Mouse (Mus musculus) kidney, adult 11 months (tissue): ENCODE results near the gene Taok1.
"Not testable (repeated sequence)": the region's sequence is repeated elsewhere in the genome, so short reads cannot be mapped to it uniquely, and the experiment has no call there.

Experiments
- DNase-seq: peaks from one replicate; pipeline ENCODE4 v3.0.0; 2022

Gene Taok1

DNA sequence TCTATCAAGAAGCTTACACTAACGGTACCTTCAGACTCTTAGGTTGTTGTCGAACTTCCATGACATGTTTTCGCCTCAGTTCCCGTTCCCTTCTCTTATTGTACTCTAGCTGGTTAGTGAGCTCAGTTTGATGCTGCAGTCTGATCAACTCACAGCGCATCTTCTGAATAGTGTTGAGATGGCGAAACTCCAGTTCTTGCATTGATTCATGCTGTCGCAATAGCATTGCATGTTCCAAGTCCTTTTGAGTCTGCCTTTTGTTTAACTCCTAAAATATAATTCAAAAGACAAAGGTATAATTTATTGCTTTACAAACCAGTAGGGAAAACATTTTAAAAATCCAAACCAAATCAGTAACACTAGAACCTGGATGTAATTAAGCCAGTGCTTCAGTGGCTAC lies 62.4 kb downstream of the Taok1 start:
- no peak for DNase-seq

DNA sequence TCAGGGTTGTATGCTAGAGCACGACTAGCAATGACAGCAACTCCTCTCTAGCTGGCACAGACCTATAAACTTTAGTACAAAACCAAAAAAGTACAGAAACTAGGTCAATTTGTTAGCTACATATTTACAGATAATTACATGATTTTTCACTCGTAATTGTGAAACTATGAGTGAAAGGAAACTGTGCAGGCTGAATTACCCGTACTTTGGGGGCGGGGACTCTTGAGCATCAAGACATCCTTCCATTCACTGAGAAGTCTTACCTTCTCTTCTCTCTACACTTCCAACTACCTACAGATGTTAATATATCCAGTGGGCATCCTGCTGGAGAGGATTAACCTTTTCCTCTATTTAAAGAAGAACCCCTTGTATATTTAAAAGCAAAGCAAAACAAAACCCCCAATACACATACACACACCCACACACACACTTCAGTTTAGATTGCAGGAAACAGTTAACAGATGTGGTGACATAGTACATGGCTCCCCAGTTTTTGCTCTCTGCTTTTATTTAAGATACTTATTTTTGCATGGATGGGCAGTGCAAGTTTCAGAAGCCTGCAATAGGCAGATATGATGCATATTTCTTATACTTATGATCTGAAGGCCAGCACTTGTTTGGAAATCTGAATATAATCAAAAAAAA lies 75.3 kb downstream of the Taok1 start:
- no peak for DNase-seq

DNA sequence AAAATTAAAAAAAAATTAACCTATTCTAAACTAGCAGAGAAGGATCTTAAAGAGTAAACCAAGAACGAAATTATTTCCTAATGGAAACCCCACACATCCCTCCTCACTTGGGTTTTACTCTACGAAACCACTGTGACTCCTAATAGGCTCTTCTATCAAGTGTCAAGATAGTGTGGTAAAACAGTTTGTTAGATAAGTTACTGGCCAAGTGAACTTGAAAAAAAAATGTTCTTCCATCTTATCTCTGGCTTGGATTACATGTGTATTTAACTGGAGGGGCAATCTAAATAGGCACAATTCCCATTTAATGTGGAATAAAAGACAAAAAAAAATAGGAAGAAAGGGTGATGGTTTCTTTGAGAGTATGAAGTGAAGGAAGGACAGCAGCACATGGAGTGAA lies 76.8 kb downstream of the Taok1 start:
- no peak for DNase-seq

DNA sequence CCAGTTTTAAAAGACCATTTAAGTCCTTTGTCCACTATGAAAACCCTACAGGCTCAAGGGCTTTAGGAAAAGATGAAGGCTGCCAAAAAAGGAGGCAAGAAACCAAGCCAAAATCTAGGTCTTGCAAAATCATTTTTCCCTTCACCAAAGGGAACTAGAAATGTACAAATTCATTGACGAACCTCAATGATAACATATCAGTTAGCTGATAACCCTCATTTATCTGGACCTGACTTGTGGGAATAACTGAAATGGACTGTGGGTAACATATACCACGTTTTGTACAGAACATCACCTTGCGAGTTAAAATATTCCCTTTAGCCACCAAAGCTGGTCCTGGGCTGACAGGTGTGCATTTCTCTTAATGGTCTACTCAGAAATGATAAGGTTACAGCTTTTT lies 78.0 kb downstream of the Taok1 start:
- no peak for DNase-seq

DNA sequence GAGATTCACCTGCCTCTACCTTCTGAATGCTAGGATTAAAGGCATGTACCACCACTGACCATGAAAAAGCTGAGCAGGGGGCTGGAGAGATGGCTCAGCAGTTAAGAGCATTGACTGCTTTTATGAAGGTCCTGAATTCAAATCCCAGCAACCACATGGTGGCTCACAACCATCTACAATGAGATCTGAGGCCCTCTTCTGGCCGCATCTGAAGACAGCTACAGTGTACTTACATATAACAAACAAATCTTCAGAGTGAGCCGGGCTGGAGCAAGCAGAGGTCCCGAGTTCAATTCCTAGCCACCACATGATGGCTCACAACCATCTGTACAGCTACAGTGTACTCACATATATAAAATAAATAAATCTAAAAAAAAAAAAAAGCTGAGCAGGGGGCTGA lies 79.2 kb downstream of the Taok1 start:
- not testable (repeated sequence) for DNase-seq

DNA sequence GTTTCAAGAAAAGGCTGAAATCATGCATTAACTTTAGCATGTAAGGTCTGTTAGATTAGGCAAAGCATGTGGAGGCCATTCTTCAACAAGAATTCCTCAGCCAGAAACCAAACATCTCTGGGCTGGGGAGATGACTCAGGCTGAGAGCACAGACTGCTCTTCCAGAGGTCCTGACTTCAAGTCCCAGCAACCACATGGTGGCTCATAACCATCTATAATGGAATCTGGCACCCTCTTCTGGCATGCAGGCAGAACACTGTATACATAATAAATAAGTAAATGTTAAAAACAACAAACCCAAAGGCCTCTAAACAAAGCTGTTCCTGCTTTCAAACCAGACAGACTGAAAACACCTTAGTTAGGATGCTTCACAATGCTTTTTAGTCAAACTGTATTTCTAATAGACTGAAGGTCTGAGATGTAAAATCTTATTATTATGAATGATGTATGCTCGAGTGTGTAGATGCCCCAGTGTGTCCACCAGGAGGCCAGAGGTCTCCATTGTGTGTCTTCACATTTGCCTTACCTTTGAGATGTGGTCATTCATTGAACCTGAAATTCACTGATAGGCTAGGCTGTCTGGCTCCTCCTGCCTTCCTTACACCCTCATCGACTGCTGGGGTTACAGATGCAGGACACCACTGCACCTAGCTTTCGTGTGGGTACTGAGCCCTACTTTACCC lies 81.7 kb downstream of the Taok1 start:
- no peak for DNase-seq

DNA sequence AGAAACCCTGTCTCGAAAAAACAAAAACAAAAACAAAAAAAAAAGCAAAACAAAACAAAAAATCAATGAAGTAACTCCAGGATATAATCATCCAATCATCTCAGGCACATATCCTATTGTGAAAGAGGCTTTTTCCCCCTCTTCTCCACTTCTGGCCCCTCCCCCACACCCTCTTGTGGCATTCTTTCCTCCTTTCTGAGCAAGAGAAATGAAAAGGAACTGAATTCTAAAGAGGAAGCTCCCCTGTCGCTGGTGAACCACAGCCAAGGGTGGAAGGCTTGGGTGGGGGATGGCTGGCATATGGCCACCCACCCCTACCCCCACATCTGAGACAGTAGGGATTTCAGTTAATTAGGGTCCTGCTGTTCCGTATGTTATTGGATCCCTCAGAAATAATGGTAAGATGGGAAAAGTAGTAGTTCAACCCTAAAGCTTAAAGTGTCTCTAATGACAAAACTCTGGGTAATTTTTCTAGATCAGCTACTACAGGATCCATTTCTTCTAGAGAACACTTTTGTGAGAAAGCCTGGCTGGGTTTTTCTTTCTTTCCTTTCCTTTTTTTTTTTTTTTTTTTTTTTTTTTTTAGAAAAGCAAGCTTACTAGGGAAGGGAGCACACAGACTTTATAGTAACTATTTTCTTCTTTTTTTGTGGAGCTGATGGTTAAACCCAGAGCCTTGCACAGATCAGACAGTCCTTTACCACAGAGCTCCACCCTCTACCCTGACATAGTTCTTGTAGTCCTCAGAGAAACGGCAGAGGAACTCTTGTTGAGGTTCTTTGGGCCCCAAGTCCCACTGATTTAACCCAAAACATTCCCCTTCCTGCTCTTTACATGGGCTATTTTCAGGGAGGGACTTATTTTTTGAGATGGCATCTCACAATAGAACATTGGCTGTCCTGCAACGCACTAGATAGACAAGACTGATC lies 86.8 kb downstream of the Taok1 start:
- DNase-seq, result no peak

DNA sequence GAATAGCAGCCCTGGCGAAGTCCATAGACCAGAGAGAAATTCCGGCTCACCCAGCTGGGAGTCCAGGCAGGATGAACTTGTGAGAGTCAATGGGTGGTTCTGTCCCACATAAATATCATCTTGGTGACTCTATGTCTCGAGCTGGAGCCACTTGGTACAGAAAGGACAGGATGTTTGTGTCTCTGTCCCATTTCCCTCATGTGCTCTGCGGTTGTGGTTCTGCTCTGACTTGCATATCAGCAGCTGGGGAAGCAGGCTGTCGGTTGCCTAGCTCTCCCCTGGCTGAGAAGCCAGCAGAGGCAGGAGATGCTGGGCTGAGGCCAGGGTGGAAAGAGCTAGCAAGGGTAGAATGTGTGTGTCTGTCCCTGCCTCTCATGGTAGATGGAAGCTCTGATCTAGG lies 88.6 kb downstream of the Taok1 start, which contains the start of gene Gm10392:
Gm10392 (minus strand) TSS at position 156 of the 400 bp plus-strand sequence.
- peak; percentile 27 for DNase-seq

DNA sequence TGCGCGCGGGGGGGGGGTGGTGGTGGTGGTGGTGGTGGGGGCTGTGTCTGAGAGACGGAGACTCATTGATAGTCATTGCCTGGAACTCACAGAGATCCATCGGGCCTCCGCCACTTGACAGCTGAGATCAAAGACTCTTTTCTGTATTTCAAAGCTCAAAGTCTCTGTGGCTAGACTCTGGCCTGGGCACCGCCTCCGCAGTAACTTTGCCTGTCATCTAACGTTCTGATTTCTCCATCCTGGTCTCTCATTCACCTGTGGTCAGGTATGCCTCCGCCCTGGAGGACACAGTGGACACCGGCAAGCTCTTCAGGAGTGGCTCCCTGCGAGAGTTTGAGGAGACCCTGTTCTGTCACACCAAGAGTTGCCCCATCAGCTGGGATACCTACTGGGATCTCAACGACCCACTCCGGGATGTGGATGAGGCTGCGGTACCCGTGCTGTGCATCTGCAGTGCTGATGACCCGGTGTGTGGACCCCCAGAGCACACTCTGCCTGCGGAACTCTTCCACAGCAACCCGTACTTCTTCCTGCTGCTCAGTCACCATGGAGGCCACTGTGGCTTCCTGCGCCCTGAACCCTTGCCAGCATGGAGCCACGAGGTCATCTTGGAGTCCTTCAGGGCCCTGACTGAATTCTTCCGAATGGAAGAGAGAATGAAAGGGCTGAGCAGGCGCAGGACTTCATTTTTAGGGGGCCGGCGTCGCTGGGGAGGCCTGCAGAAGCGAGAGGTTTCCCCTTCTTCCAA lies 89.4 kb downstream of the Taok1 start:
- DNase-seq, result no peak

DNA sequence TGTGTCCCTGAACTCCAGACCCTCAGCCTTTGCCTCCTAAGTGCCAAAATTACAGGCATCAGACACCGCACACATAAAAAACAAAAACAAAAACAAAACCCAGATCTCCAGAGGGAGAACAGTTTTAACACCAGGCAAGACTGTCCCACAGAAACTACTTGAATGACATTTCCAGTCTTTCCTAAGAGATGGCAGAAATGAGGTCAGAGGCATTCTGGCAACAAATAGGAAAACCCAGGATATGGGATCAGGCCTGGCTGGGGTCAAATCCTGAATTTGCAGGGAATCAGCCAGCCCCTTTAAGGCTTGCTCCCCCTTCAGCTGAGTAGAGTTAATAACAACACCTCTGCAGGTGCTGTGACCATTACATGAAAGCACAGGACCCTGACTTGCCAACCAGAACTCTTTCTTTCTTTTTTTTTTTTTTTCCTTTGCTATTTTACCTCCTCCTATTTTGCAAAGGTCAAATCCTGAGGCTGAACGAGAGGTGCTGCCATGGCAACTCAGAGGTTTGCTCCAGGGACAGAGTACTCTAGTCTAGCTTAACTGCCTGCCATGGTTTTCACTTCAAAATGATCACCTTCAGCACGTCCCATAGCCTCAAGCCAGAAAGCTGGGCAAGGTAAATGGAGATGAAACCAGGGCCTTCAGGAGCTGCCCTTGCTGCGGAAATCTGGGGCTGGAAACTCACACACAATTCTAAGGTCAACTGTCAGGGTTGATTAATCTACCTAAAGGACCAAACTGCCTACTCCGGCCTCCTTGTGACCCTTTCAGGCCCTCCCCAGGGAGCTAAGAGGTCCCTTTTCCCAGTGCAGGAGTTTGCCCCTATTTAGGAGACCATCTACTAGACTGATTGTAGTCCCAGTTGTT lies 90.8 kb downstream of the Taok1 start:
- DNase-seq, result peak; percentile 23

DNA sequence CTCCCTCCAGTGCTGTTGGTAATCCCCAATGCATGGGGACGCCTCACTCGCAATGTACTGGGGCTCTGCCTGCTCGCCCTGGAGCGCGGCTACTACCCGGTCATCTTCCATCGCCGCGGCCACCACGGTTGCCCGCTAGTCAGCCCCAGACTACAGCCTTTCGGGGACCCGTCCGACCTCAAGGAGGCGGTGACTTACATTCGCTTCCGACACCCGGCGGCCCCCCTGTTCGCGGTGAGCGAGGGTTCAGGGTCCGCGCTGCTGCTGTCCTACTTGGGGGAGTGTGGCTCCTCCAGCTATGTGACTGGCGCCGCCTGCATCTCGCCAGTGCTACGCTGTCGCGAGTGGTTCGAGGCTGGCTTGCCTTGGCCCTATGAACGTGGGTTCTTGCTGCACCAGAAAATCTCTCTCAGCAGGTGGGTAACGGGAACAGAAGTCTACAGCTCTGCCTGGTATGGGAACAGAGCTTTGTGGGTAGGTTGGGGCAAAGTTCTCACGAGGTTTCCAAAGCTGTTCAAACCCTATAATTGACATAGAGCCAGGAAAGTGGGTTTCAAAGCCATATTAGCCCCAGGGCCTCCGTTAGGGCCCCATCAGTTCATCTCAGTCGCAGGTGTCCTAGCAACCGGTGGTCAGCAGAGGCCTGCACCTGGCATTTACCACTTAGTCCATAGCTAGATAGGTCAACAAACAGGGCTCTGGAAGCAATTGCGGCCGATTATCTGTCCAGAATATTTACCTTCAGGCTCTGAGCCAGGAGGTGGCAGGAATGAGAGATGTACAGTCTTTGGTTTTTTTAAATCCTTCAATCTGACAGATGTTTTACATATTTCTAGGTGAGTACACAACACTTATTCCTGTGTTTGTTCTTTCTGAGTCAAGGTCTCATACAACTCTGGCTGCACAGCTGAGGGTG lies 91.7 kb downstream of the Taok1 start, which contains the start of gene Trp53i13:
Trp53i13 (minus strand) TSS at position 344 of the 916 bp plus-strand sequence.
- peak; percentile 26 for DNase-seq

DNA sequence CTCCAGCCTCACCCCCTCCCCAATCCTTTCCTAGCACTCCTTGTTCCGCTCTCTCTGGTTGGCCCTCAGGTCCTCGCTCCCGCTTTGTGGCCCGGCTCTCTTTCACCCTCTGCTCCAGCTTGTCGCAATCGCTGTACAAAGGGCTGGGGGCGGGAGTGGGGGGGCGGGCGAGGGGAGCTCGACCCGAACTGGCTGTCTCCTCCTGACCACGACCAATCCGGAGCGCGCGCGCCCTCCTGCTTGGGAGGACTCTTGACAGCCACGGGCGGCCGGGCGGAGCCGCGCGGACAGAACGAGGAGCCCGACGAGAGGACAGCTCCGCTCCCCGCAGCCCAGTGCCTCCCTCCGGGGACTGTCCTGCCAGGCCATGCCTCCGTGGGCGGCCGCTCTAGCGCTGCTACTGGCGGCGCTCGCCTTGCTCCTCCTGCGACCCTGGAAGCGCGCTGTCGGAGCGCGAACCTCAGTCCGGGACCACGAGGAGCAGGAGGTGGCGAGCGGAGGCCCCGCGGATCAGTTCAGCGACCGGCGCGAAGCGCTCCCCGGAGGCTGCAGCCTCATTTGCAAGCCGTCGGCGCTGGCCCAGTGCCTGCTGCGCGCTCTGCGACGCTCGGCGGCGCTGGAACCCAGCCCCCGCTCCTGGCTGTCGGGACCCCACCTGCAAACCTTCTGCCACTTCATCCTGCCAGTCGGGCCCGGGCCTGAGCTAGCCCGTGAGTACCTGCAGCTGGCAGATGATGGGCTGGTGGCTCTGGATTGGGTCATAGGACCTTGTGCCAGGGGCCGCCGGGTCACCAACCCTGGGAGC lies 92.6 kb downstream of the Taok1 start, which contains the start of gene Abhd15:
Abhd15 (plus strand) TSS at position 290 of the 805 bp plus-strand sequence.
- peak; percentile 79 for DNase-seq

DNA sequence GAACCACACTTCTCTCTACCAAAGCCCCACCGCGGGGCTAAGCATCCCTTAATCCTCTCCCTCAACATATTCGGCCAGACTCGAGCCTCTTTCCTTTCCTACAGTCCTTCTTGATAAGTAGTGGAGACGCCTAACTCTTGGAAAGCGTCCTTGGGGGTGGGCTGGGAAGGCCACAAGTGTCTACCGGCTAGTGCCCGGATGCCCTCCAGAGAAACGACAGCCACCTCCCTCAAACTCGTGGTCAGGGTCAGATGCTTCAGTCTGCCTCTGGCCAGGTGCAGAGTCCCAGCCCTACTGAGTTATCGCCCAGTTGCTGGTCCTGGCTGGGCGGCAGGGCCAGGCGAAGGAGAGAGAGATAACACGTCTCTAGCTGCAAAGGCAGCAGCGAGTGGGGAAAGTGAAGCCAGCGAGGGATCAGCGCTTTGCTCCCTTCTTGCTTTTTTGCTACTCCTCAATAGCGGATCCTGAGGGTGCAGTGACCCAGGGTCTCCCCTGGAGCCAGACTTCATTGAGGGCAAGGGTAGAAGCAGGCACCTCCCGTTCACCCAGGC lies 93.3 kb downstream of the Taok1 start:
- DNase-seq, result peak; percentile 22

DNA sequence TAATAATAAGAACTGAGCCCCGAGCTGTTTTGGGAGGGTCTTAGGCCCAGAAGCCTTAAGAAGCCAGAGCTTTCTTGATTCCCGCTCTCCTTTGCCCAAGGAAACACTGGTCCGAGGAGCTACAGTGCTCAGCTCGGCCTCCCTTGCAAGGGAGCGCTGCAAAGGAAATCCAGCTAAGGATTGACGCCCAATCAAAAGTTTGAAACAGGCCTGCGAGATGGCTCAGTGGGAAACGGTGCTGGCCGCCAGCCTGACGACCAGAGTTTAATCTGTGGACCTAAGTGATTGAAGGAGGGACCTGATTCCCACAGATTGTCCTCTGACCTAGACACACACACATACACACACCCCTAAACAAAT lies 93.8 kb downstream of the Taok1 start:
- peak; percentile 27 for DNase-seq

DNA sequence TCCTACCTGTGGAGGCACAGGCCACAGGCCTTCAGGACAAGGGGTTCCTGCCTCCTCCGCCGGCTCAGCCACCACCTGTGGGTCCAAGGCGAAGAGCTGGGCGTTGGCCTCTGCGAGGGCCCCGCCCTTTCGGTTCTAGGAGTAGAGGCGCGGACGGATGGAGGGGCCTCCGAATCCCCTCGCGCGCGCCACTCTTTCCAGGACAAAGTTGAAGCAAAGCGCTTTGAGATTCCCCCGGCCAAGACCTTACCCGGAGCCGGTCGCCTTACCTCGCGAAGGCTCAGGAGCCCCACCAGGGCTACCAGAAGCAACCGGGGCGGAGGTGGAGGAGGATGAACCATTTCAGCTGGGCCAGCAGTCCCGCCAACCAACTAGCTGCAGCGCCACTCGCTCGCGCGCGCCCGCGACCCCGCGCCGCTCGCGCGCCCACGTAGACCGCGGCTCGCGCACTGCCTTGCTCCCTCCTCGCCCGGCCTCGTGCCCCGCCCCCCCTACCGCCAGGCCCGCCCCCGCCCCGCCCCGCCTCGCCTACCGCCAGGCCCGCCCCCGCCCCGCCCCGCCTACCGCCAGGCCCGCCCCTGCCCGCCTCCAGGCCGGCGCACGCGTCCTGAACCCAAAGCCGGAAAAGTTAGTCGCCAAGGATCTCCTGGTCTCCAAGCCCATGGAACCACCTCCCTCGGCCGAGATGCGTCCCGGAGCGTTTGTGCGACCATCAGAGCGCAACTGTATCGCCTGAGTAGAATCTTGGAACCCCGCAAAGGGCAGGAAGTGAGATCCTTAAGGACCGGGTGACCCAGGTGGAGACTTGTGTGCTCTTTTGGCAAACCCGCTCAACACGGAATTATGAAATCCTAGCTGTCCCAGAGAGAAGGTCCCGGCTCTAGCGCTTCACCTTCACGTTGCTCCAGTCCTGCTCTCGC lies 94.5 kb downstream of the Taok1 start:
- DNase-seq, result peak; percentile 86

DNA sequence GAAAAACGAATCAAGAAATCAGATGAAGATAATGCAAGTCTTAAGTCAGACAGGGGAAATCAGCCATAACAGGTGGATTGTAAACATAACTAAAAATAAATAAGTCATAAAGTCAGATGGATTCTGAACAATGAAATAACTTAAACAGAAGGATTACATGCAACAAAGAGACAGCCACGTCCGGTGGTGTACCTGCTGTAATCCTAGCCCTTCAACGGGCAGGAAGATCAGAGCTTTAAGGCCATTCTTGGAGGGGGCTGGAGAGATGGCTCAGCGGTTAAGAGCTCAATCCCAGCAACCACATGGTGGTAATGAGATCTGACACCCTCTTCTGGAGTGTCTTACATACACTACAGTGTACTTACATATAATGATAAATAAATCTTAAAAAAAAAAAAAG lies 96.3 kb downstream of the Taok1 start:
- no peak for DNase-seq

DNA sequence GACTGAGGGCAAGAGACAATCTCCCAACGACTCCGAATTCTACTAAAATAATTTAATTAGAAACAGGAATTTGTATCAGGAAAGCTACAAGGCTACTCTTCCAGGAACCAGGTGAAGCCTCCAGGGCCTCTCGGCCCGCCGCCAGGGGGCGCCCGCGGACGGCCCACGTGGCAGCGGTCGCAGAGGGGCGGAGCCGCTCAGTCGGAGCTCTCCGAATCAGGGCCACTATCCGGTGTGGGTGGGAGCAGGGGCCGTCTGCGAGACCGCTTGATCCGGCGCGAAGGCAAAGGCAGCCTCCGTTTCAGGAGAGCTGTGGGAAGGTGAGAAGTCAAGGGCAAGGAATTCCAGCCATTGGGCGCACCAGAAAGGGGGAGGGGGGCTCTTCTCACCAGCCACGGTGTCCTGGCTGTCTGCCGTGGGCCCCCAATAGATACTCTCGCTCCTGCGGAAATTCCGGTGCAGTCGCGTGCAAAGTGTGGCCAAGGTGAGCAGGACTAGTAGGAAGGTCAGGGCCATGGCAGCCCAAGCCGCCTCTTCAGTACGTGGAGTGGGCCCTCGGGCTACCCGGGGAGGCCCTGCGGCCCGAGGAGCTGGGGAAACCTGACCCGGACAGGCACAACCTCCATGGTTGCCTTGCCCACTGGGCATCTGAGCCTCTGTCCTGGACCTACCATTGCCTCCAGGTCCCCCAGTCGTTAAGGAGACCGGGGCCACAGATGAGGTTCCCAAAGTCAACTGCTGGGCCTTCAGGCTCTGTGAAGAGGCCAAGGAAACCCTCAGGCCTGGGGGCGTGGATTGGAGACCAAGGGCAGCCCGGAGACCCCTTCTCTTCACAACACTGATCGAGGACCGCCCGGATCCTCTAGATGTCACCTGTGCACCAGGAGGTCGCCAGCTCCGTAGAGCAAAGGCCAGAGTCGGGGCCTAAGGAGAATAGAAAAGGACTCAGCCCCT lies 99.3 kb downstream of the Taok1 start:
- peak; percentile 83 for DNase-seq
